Mouse (Mus musculus) CH12.LX (cell line): ENCODE data around the gene Tub. TPM values are rescaled to one million over a fixed set of nuclear protein-coding genes. Genes with fewer than 3 reads are reported as not detected.

Experiments used
- DNase-seq: peaks from one replicate; pipeline ENCODE4 v3.0.0-alpha.2; 2013; ENCODE audit errors: extremely low read depth
- H3K27ac ChIP-seq: 2 replicates; pipeline ENCODE4 v1.5.1; 2012; ENCODE audit warnings: low read depth, mild to moderate bottlenecking, control low read depth, moderate library complexity; ENCODE audit not compliant: insufficient read depth
- H3K27me3 ChIP-seq: replicated peaks from 2 replicates; pipeline ENCODE3; 2012; ENCODE audit warnings: inconsistent platforms
- H3K36me3 ChIP-seq, 2 experiments: replicated peaks in 1 of 2; 2 replicates each; pipeline versions ENCODE3 to v1.6.1; 2012; ENCODE audit warnings: inconsistent platforms in 1 of 2, low read length in 1 of 2, mild to moderate bottlenecking in 1 of 2, mixed read lengths in 1 of 2, moderate library complexity in 1 of 2; ENCODE audit not compliant: control insufficient read depth in 1 of 2, insufficient read depth in 1 of 2
- H3K4me1 ChIP-seq, 2 experiments: 2 replicates each; pipeline ENCODE4 v1.6.1; 2012; ENCODE audit warnings: inconsistent platforms in 1 of 2, moderate library complexity in 1 of 2; ENCODE audit not compliant: insufficient read depth in 2 of 2, control insufficient read depth in 1 of 2
- H3K4me2 ChIP-seq: 2 replicates; pipeline ENCODE4 v1.6.1; 2012; ENCODE audit warnings: low read depth, mild to moderate bottlenecking, control low read depth; ENCODE audit not compliant: poor library complexity, insufficient read depth, severe bottlenecking
- H3K4me3 ChIP-seq, 3 experiments: fragments of 150-350 bp in 1 of 3; sonication (generic) in 1 of 3; replicated peaks in 1 of 3; 2 replicates each; pipeline versions ENCODE3 to v1.5.1; 2011 to 2012; ENCODE audit warnings: low read depth in 2 of 3, low read length in 2 of 3, mild to moderate bottlenecking in 2 of 3, moderate library complexity in 2 of 3, control low read depth in 1 of 3, improper control_type of control experiment in 1 of 3, inconsistent platforms in 1 of 3, mixed read lengths in 1 of 3; ENCODE audit not compliant: poor library complexity in 1 of 3
- H3K79me2 ChIP-seq: replicated peaks from 2 replicates; pipeline ENCODE4 v1.6.1; 2012; ENCODE audit warnings: mild to moderate bottlenecking, moderate library complexity; ENCODE audit not compliant: control insufficient read depth, poor library complexity, insufficient read depth, severe bottlenecking; ENCODE audit errors: extremely low read depth
- H3K9ac ChIP-seq: 2 replicates; pipeline ENCODE4 v1.6.1; 2012; ENCODE audit warnings: low read depth, mild to moderate bottlenecking, control low read depth, moderate library complexity; ENCODE audit not compliant: insufficient read depth
- H3K9me3 ChIP-seq: replicated peaks from 2 replicates; pipeline ENCODE3; 2012; ENCODE audit warnings: low read length, inconsistent platforms, mixed read lengths
- BHLHE40 ChIP-seq: IDR thresholded peaks from 2 replicates; pipeline ENCODE4 v1.6.1; 2011; ENCODE audit warnings: mild to moderate bottlenecking, low read depth, low read length, improper control_type of control experiment
- CHD1 ChIP-seq: IDR thresholded peaks from 2 replicates; pipeline ENCODE4 v1.6.1; 2012; ENCODE audit warnings: low read depth, low read length, improper control_type of control experiment, inconsistent platforms
- CHD2 ChIP-seq: IDR thresholded peaks from 2 replicates; pipeline ENCODE4 v1.6.1; 2011; ENCODE audit warnings: low read length, improper control_type of control experiment
- ELF1 ChIP-seq: IDR thresholded peaks from 2 replicates; pipeline ENCODE4 v1.6.1; 2014; ENCODE audit warnings: low read depth, mild to moderate bottlenecking, inconsistent platforms, low read length, improper control_type of control experiment
- EP300 ChIP-seq: IDR thresholded peaks from 2 replicates; pipeline ENCODE4 v1.6.1; 2011; ENCODE audit warnings: low read length, improper control_type of control experiment
- ETS1 ChIP-seq: conservative IDR thresholded peaks from 2 replicates; pipeline ENCODE4 v1.6.1; 2012; ENCODE audit warnings: low read depth, mild to moderate bottlenecking, inconsistent platforms, low read length, improper control_type of control experiment, moderate library complexity
- HCFC1 ChIP-seq: IDR thresholded peaks from 2 replicates; pipeline ENCODE4 v1.6.1; 2012; ENCODE audit warnings: low read depth, mild to moderate bottlenecking, inconsistent platforms, low read length, improper control_type of control experiment
- IRF4 ChIP-seq: IDR thresholded peaks from 2 replicates; pipeline ENCODE4 v1.6.1; 2014; ENCODE audit warnings: low read depth, mild to moderate bottlenecking, inconsistent platforms, low read length, improper control_type of control experiment
- JUN ChIP-seq: IDR thresholded peaks from 2 replicates; pipeline ENCODE4 v1.6.1; 2011; ENCODE audit warnings: low read depth, mild to moderate bottlenecking, low read length, improper control_type of control experiment, moderate library complexity; ENCODE audit not compliant: insufficient read depth
- JUND ChIP-seq: conservative IDR thresholded peaks from 2 replicates; pipeline ENCODE4 v1.6.1; 2011; ENCODE audit warnings: low read depth, low read length, improper control_type of control experiment
- KAT2A ChIP-seq: IDR thresholded peaks from 2 replicates; pipeline ENCODE4 v1.6.1; 2012; ENCODE audit warnings: low read length, improper control_type of control experiment, inconsistent platforms; ENCODE audit not compliant: insufficient replicate concordance
- MAFK ChIP-seq: IDR thresholded peaks from 2 replicates; pipeline ENCODE4 v1.6.1; 2011; ENCODE audit warnings: low read length, improper control_type of control experiment; ENCODE audit not compliant: insufficient replicate concordance
- MAX ChIP-seq: IDR thresholded peaks from 2 replicates; pipeline ENCODE4 v1.6.1; 2011; ENCODE audit warnings: low read length, improper control_type of control experiment
- MEF2A ChIP-seq: IDR thresholded peaks from 2 replicates; pipeline ENCODE4 v1.6.1; 2014; ENCODE audit warnings: low read depth, mild to moderate bottlenecking, inconsistent platforms, low read length, improper control_type of control experiment, borderline replicate concordance
- MXI1 ChIP-seq: IDR thresholded peaks from 2 replicates; pipeline ENCODE4 v1.6.1; 2011; ENCODE audit warnings: mild to moderate bottlenecking, low read depth, low read length, improper control_type of control experiment
- MYC ChIP-seq: IDR thresholded peaks from 2 replicates; pipeline ENCODE4 v1.6.1; 2011; ENCODE audit warnings: low read depth, mild to moderate bottlenecking, improper control_type of control experiment, low read length
- NRF1 ChIP-seq: IDR thresholded peaks from 2 replicates; pipeline ENCODE4 v1.6.1; 2014; ENCODE audit warnings: low read depth, mild to moderate bottlenecking, inconsistent platforms, low read length, improper control_type of control experiment, moderate library complexity
- PAX5 ChIP-seq: IDR thresholded peaks from 2 replicates; pipeline ENCODE4 v1.6.1; 2012; ENCODE audit warnings: low read length, inconsistent platforms, mixed read lengths
- RCOR1 ChIP-seq: conservative IDR thresholded peaks from 2 replicates; pipeline ENCODE4 v1.6.1; 2012; ENCODE audit warnings: low read depth, mild to moderate bottlenecking, inconsistent platforms, low read length, improper control_type of control experiment
- SMC3 ChIP-seq: IDR thresholded peaks from 2 replicates; pipeline ENCODE4 v1.6.1; 2011; ENCODE audit warnings: low read depth, low read length, improper control_type of control experiment
- TBP ChIP-seq: conservative IDR thresholded peaks from 2 replicates; pipeline ENCODE4 v1.6.1; 2011; ENCODE audit warnings: low read depth, low read length, improper control_type of control experiment
- TCF12 ChIP-seq: IDR thresholded peaks from 2 replicates; pipeline ENCODE4 v1.6.1; 2014; ENCODE audit warnings: low read depth, mild to moderate bottlenecking, inconsistent platforms, low read length, improper control_type of control experiment
- UBTF ChIP-seq: IDR thresholded peaks from 2 replicates; pipeline ENCODE4 v1.6.1; 2012; ENCODE audit warnings: low read depth, mild to moderate bottlenecking, inconsistent platforms, low read length, improper control_type of control experiment, moderate library complexity
- USF2 ChIP-seq: conservative IDR thresholded peaks from 2 replicates; pipeline ENCODE4 v1.6.1; 2011; ENCODE audit warnings: low read depth, low read length, improper control_type of control experiment
- ZC3H11A ChIP-seq: IDR thresholded peaks from 2 replicates; pipeline ENCODE4 v1.6.1; 2012; ENCODE audit warnings: low read depth, mild to moderate bottlenecking, inconsistent platforms, low read length, improper control_type of control experiment
- ZKSCAN1 ChIP-seq: IDR thresholded peaks from 2 replicates; pipeline ENCODE4 v1.6.1; 2012; ENCODE audit warnings: low read depth, inconsistent platforms, low read length, improper control_type of control experiment, borderline replicate concordance
- ZNF384 ChIP-seq: IDR thresholded peaks from 2 replicates; pipeline ENCODE4 v1.6.1; 2012; ENCODE audit warnings: low read depth, low read length, improper control_type of control experiment, inconsistent platforms
- dilution Hi-C: fragments of 300-500 bp; cut with MboI; formaldehyde crosslinking; loops from 2 replicates; pipeline ENCODE4 v1.14.3; 2020; ENCODE audit warnings: low sequenced_read_pairs; ENCODE audit not compliant: extremely low pct_unique_long_range_greater_than_20kb, extremely low pct_ligation_motif_present
- in situ Hi-C: fragments of 300-500 bp; cut with MboI; formaldehyde crosslinking; loops from 3 replicates; pipeline ENCODE4 v1.14.3; 2019; ENCODE audit warnings: low sequenced_read_pairs, low pct_ligation_motif_present, low pct_unique_long_range_greater_than_20kb, mixed read lengths
- polyA plus RNA-seq: library from polyadenylated mRNA; unstranded; fragments of >175 nt; gene quantifications from 2 replicates; pipeline ENCODE4 v1.2.1, GENCODE M21; 2012; ENCODE audit warnings: low read depth; ENCODE audit not compliant: insufficient read length
- total RNA-seq, 2 experiments: library from RNA; depleted of rRNA; stranded (reverse); fragments of 300-350 nt in 1 of 2; fragments of >200 nt in 1 of 2; gene quantifications; 2 replicates each; pipeline ENCODE4 v1.2.3; 2012 to 2014

Tub gene
- total and polyA plus RNA-seq, 3 experiments: 0.13 TPM; not detected in 2

- no peak for DNase-seq
- dilution Hi-C loops: no loop called here
- H3K36me3 ChIP-seq: no peaks in the 10 kb centered on the region
- H3K4me1 ChIP-seq: peaks cover 2 to 4% of the 10 kb centered on the region in 2 experiments; a peak in 1 of 4 replicates
- no peak within 1 kb of the TSS for H3K4me3 ChIP-seq
- no peak within 1 kb of the TSS for H3K27ac ChIP-seq
- in situ Hi-C loops: loop anchor here (10.0 kb wide), 1 partner anchor 115 kb away; no protein-coding TSS in a partner anchor
- no peak within 1 kb of the TSS for H3K4me2 ChIP-seq
- TF ChIP-seq NRF1 (no peak), MAX (no peak), UBTF (no peak), ZC3H11A (no peak), ETS1 (no peak), MYC (no peak)
- peaks cover 4% of the 10 kb centered on the region for H3K79me2 ChIP-seq
- H3K27me3 ChIP-seq: peaks cover 23% of the 10 kb centered on the region
- H3K9me3 ChIP-seq: no peaks in the 10 kb centered on the region
- H3K9ac ChIP-seq: no peak within 1 kb of the TSS
These were observed 20.3 kb upstream of the Tub start, which contains the start of gene Nlrp10 for GRCm38 (mm10) chr7:108929726-108930393. Gene Nlrp10, minus strand, starts transcription at chr7:108930178.

GRCm38 (mm10) chr7:108933794-108934731 lies 16.1 kb upstream of the Tub start, which contains the start of gene Eif3f:
Gene Eif3f, plus strand, starts transcription at chr7:108934417.
- peaks cover 3% of the 10 kb centered on the region for H3K27me3 ChIP-seq
- DNase-seq: peak; percentile 97
- peak within 1 kb of the TSS; percentile 88 to 94 (median 92) for H3K4me3 ChIP-seq
- peaks cover 25% of the 10 kb centered on the region for H3K79me2 ChIP-seq
- H3K27ac ChIP-seq: peak within 1 kb of the TSS; percentile 26; the same call in 1 of the 2 replicates
- peak within 1 kb of the TSS; percentile 97 for H3K4me2 ChIP-seq
- H3K4me1 ChIP-seq: peaks cover 4 to 27% of the 10 kb centered on the region in 2 experiments; a peak in 3 of 4 replicates
- no peaks in the 10 kb centered on the region for H3K9me3 ChIP-seq
- H3K36me3 ChIP-seq: peaks cover 24 to 36% of the 10 kb centered on the region in 2 experiments
- in situ Hi-C loops: loop anchor here (10.0 kb wide), 1 partner anchor 119 kb away; no protein-coding TSS in a partner anchor
- dilution Hi-C loops: no loop called here
- H3K9ac ChIP-seq: peak within 1 kb of the TSS; percentile 87
- peak; percentile 94 for TF ChIP-seq HCFC1
- TF ChIP-seq MXI1: peak; percentile 44; the same call in 1 of the 2 replicates
- no peak; the same call in 1 of the 2 replicates for TF ChIP-seq NRF1
- peak; percentile 80 for TF ChIP-seq MEF2A
- no peak for TF ChIP-seq ETS1
- TF ChIP-seq EP300: no peak
- no peak for TF ChIP-seq MAFK
- TF ChIP-seq JUND: 0 out of 2 replicates have a peak, but pooled peaks have one; percentile 22
- no peak for TF ChIP-seq UBTF
- peak; percentile 95 for TF ChIP-seq ELF1
- peak; percentile 71 for TF ChIP-seq SMC3
- TF ChIP-seq USF2: peak; percentile 84
- TF ChIP-seq MAX: peak; percentile 54
- TF ChIP-seq MYC: no peak
- TF ChIP-seq ZKSCAN1: no peak
- no peak for TF ChIP-seq PAX5
- no peak for TF ChIP-seq JUN
- TF ChIP-seq KAT2A: peak; percentile 82; the same call in 1 of the 2 replicates
- no peak for TF ChIP-seq CHD2
- no peak for TF ChIP-seq CHD1
- no peak for TF ChIP-seq BHLHE40
- 0 out of 2 replicates have a peak, but pooled peaks have one; percentile 53 for TF ChIP-seq TCF12
- peak; percentile 92 for TF ChIP-seq TBP
- TF ChIP-seq RCOR1: no peak
- no peak for TF ChIP-seq ZNF384
- peak; percentile 65 for TF ChIP-seq IRF4
